Mouse (Mus musculus) lung, adult 2 months (tissue): ENCODE results near the gene Kmt2b.

Experiments
- CTCF ChIP-seq: fragments of 200-500 bp; IDR thresholded peaks from 2 replicates; pipeline ENCODE4 v1.5.1; 2011; ENCODE audit warnings: mild to moderate bottlenecking, low read length, control low read depth; ENCODE audit not compliant: insufficient read depth
- POLR2A ChIP-seq: fragments of 200-500 bp; IDR thresholded peaks from 2 replicates; pipeline ENCODE4 v1.6.1; 2011; ENCODE audit warnings: low read depth, mild to moderate bottlenecking, control low read depth, low read length, borderline replicate concordance; ENCODE audit errors: extremely low read depth

DNA sequence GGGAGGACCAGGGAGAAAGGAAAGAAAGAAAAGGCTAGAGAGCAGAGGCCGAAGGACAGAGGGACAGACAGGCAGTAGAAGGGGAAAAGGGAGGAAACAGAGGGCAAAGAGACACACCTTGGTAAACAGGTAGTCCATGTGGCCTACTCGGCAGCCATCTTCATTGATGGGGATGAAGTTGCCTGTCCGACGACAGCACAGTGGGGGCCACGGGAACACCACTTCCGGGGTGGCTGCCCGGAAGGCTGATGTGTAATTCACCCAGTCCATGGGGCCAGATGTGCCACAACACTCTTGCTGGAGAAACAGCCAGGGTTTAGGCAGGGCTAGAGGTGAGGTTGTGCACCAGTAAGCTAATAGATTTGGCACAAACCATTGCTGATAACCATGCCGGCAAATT is 16.4 kb upstream of the Kmt2b start:
- no peak for TF ChIP-seq CTCF
- TF ChIP-seq POLR2A: no peak
